Mouse (Mus musculus) ES-E14 (cell line): Measurements from ENCODE around the gene Phf11d. TPM values are rescaled to one million over a fixed set of nuclear protein-coding genes. Genes with fewer than 3 reads are reported as not detected.
"Not testable (repeated sequence)": the region's sequence is repeated elsewhere in the genome, so short reads cannot be mapped to it uniquely, and the experiment has no call there.

Experiments used
- DNase-seq: peaks from one replicate; pipeline ENCODE4 v3.0.0-alpha.2; 2013; ENCODE audit warnings: low read depth, low spot score
- H3K27ac ChIP-seq: 2 replicates; pipeline ENCODE4 v1.5.1; 2012; ENCODE audit warnings: low read depth, mild to moderate bottlenecking, low read length, moderate library complexity, mixed read lengths; ENCODE audit not compliant: poor library complexity, insufficient read depth, severe bottlenecking
- H3K36me3 ChIP-seq: 2 replicates; pipeline ENCODE4 v1.6.1; 2012; ENCODE audit warnings: mild to moderate bottlenecking, low read length, moderate library complexity, mixed read lengths; ENCODE audit not compliant: control insufficient read depth, poor library complexity, insufficient read depth, severe bottlenecking
- H3K4me1 ChIP-seq, 2 experiments: fragments of 150-350 bp in 1 of 2; sonication (generic) in 1 of 2; 2 replicates each; pipeline ENCODE4 v1.6.1; 2012; ENCODE audit warnings: low read length in 2 of 2, mild to moderate bottlenecking in 1 of 2, mixed read lengths in 1 of 2; ENCODE audit not compliant: control insufficient read depth in 2 of 2, insufficient read depth in 2 of 2, poor library complexity in 1 of 2
- H3K4me3 ChIP-seq, 2 experiments: fragments of 150-350 bp in 1 of 2; sonication (generic) in 1 of 2; 2 replicates each; pipeline ENCODE4 v1.5.1; 2012; ENCODE audit warnings: low read length in 2 of 2, low read depth in 1 of 2, mild to moderate bottlenecking in 1 of 2, mixed read lengths in 1 of 2; ENCODE audit not compliant: insufficient read depth in 1 of 2, poor library complexity in 1 of 2, severe bottlenecking in 1 of 2
- H3K9ac ChIP-seq: 2 replicates; pipeline ENCODE4 v1.6.1; 2012; ENCODE audit warnings: low read depth, mild to moderate bottlenecking, low read length, mixed read lengths; ENCODE audit not compliant: poor library complexity, insufficient read depth, severe bottlenecking
- H3K9me3 ChIP-seq: fragments of 150-350 bp; sonication (generic); 2 replicates; pipeline ENCODE4 v1.6.1; 2012; ENCODE audit warnings: low read depth, mild to moderate bottlenecking, low read length; ENCODE audit not compliant: control insufficient read depth, insufficient read depth
- CHD2 ChIP-seq: IDR thresholded peaks from 2 replicates; pipeline ENCODE4 v1.6.1; 2014; ENCODE audit warnings: mild to moderate bottlenecking, low read depth, low read length, inconsistent platforms
- HCFC1 ChIP-seq: IDR thresholded peaks from 2 replicates; pipeline ENCODE4 v1.6.1; 2012; ENCODE audit warnings: low read length, inconsistent platforms, borderline replicate concordance; ENCODE audit not compliant: insufficient read depth
- MAFK ChIP-seq: IDR thresholded peaks from 2 replicates; pipeline ENCODE4 v1.6.1; 2014; ENCODE audit warnings: mild to moderate bottlenecking, low read depth, low read length, inconsistent platforms; ENCODE audit not compliant: insufficient read depth
- ZC3H11A ChIP-seq: IDR thresholded peaks from 2 replicates; pipeline ENCODE4 v1.6.1; 2012; ENCODE audit warnings: low read depth, mild to moderate bottlenecking, inconsistent platforms, low read length, borderline replicate concordance
- ZNF384 ChIP-seq: IDR thresholded peaks from 2 replicates; pipeline ENCODE4 v1.6.1; 2012; ENCODE audit warnings: low read depth, low read length, inconsistent platforms
- in situ Hi-C, 2 experiments: fragments of 600-800 bp; cut with MboI; formaldehyde crosslinking; loops; one replicate each; pipeline ENCODE4 v1.15.1; 2025; ENCODE audit warnings: low sequenced_read_pairs in 2 of 2, inconsistent platforms in 1 of 2; ENCODE audit not compliant: unreplicated experiment in 2 of 2
- total RNA-seq: library from RNA; depleted of rRNA; stranded (reverse); fragments of 300-350 nt; gene quantifications from 2 replicates; pipeline ENCODE4 v1.2.3, GENCODE M21; 2012; rRNA removed

The Phf11d gene
- total RNA-seq: 21.1 and 33.5 TPM in 2 replicates

DNA sequence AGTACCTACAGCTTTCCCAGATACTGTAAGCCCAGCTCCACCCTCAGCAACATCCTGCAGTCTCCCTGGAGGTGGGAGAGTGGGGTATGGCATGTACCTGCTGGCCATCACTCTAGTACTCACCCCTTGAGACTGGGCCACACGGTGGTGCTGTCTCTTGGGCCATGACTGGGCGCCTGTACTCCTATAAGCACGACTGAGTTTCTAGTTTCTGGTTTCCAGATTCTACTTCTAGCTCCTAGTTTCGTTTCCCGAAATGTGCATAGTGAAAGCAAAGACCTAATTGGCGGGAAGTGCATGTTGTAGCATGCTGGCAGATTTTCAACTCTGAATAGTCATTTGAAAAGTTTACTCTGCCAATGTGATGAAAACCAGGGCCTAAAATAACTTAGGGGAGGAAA lies at the start of gene Phf11d:
Gene Phf11d, minus strand, starts transcription at position 227 of the 401 bp plus-strand sequence.
- Histone ChIP-seq H3K36me3 (no peaks in the 10 kb centered on the region; the same call in 1 of the 2 replicates), H3K27ac (no peak within 1 kb of the TSS), H3K4me3 (no peak within 1 kb of the TSS), H3K9me3 (no peaks in the 10 kb centered on the region), H3K4me1 (peaks cover 4 to 5% of the 10 kb centered on the region in 2 experiments; a peak in 3 of 4 replicates), H3K9ac (peak within 1 kb of the TSS; percentile 7; the same call in 1 of the 2 replicates)
- no peak for DNase-seq
- in situ Hi-C loops: no loop called here
- no peak for TF ChIP-seq HCFC1

DNA sequence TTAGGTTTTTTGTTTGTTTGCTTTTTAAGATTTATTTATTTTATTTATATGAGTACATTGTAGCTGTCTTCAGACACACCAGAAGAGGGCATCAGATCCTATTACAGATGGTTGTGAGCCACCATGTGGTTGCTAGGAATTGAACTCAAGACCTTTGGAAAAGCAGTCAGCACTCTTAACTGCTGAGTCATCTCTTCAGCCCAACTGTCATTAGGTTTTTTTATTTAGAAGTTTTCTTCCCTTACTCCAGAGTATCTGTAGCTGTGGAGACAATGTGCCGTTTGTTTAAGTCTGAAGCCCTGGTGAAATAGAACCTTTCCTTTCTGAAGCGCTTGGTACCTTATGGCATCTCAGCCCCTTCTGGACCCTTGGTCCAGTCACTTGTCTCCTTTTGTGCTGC lies 49.7 kb upstream of the Phf11d start:
- H3K4me3 ChIP-seq, H3K9me3 ChIP-seq, H3K36me3 ChIP-seq, in situ Hi-C loops, H3K9ac ChIP-seq, H3K27ac ChIP-seq, DNase-seq, H3K4me1 ChIP-seq: not testable (repeated sequence)
- peak; percentile 70; the same call in 1 of the 2 replicates for TF ChIP-seq MAFK

DNA sequence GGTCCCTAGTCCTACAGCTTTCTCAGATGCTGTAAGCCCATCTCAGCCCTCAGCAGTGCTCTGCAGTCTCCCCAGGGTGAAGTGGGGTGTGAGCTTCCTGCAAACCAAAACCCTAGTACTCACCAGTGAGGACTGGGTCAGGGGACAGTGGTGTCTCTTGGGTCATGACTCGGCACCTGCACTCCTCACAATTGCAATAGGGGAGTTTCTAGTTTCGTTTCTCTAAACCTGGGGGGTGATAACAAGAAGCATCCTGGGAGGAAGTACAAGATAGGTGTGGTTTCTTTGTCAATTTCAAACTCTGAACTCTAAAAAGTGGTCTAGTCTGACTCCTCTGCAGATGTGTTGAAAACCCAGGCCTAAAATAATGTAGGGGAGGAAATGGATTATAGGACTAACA lies 31.7 kb upstream of the Phf11d start:
- H3K9me3 ChIP-seq: no peaks in the 10 kb centered on the region
- no peaks in the 10 kb centered on the region for H3K4me1 ChIP-seq
- no peak overlapping the region for H3K4me3 ChIP-seq
- no peak overlapping the region for H3K9ac ChIP-seq
- no peak for DNase-seq
- TF ChIP-seq ZC3H11A: no peak
- no peak for TF ChIP-seq CHD2
- no peak for TF ChIP-seq MAFK
- TF ChIP-seq ZNF384: no peak
- TF ChIP-seq HCFC1: no peak
- H3K27ac ChIP-seq: no peak overlapping the region
- in situ Hi-C loops: no loop called here
- H3K36me3 ChIP-seq: no peaks in the 10 kb centered on the region

DNA sequence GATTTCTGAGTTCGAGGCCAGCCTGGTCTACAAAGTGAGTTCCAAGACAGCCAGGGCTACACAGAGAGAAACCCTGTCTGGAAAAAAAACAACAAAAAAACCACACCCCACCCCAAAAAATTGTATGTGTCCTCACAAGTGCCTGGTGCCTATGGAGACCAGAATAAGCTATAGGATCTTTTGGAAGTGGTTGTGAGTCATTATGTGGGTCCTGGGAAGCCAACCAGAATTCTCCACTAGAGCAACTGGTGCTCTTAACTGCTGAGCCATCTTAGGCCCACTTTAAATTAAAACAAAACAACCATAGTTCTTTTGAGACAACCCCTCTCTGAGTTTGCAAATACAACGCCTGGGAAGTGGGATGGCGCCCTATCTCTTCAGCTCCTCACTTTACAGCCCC lies 30.0 kb upstream of the Phf11d start, which contains the start of gene Phf11c:
Gene Phf11c, minus strand, starts transcription at position 101 of the 400 bp plus-strand sequence.
- in situ Hi-C loops: no loop called here
- no peak for DNase-seq
- no peak for TF ChIP-seq ZNF384
- no peak for TF ChIP-seq CHD2
- TF ChIP-seq HCFC1: no peak
- no peak for TF ChIP-seq ZC3H11A
- TF ChIP-seq MAFK: no peak

DNA sequence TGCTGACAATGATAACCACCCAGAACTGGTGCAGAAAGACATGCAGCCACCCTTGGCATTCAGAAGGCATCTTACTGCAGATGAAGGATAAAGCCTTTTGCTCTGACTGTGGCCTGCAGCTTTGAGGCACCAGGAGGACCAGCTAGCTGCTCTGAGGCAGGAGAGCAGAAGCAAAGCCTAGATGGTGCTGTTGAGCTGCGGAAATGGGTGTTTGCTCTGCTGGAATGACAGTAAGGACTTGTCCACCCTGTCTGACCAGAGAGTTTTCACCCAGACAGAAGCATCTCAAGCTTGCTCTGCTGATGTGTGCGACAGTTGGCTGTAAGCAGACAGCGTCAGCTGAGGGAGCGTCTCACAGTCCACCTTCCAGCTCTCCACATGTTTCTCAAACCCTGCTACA lies 24.9 kb upstream of the Phf11d start:
- H3K27ac ChIP-seq, H3K9ac ChIP-seq, H3K4me1 ChIP-seq, DNase-seq, H3K4me3 ChIP-seq, H3K36me3 ChIP-seq, in situ Hi-C loops, H3K9me3 ChIP-seq: not testable (repeated sequence)

More for the DNA sequence above, 30.0 kb upstream of the Phf11d start, which contains the start of gene Phf11c:
- H3K9me3 ChIP-seq: no peaks in the 10 kb centered on the region
- H3K4me1 ChIP-seq: no peaks in the 10 kb centered on the region
- no peaks in the 10 kb centered on the region for H3K36me3 ChIP-seq
- H3K27ac ChIP-seq: no peak within 1 kb of the TSS
- H3K4me3 ChIP-seq: no peak within 1 kb of the TSS
- H3K9ac ChIP-seq: no peak within 1 kb of the TSS
